Mouse (Mus musculus) midbrain, embryonic 15.5 days (tissue): ENCODE data around the gene Utp15. TPM values are rescaled to one million over a fixed set of nuclear protein-coding genes. Genes with fewer than 3 reads are reported as not detected.

Experiments
- ATAC-seq: fragments of 200-750 bp; cut with Nextera tagmentation; replicated peaks from 2 replicates; pipeline ENCODE4 v1.8.0; 2017; ENCODE audit warnings: moderate TSS enrichment
- H3K27ac ChIP-seq: fragments of 300-500 bp; sonication (generic); 2 replicates; pipeline ENCODE4 v1.5.1; 2015; ENCODE audit warnings: mild to moderate bottlenecking, inconsistent platforms
- H3K27me3 ChIP-seq: fragments of 300-500 bp; sonication (generic); replicated peaks from 2 replicates; pipeline ENCODE4 v1.6.1; 2015; ENCODE audit warnings: inconsistent platforms
- H3K36me3 ChIP-seq: fragments of 300-500 bp; sonication (generic); replicated peaks from 2 replicates; pipeline ENCODE4 v1.6.1; 2015; ENCODE audit warnings: inconsistent platforms
- H3K4me1 ChIP-seq: fragments of 300-500 bp; sonication (generic); 2 replicates; pipeline ENCODE4 v1.6.1; 2015; ENCODE audit warnings: inconsistent platforms
- H3K4me2 ChIP-seq: fragments of 300-500 bp; sonication (generic); 2 replicates; pipeline ENCODE4 v1.6.1; 2015; ENCODE audit warnings: inconsistent platforms, mild to moderate bottlenecking, moderate library complexity
- H3K4me3 ChIP-seq: fragments of 300-500 bp; sonication (generic); 2 replicates; pipeline ENCODE4 v1.5.1; 2015; ENCODE audit warnings: mild to moderate bottlenecking, inconsistent platforms
- H3K9ac ChIP-seq: fragments of 300-500 bp; sonication (generic); 2 replicates; pipeline ENCODE4 v1.6.1; 2015; ENCODE audit warnings: mild to moderate bottlenecking, inconsistent platforms
- H3K9me3 ChIP-seq: fragments of 300-500 bp; sonication (generic); 2 replicates; pipeline ENCODE4 v1.6.1; 2016; ENCODE audit warnings: inconsistent platforms
- WGBS: fragments of 180-500 bp; shearing (Covaris S2); methylation state at CpG from one replicate; pipeline ENCODE4 v1.1.7; 2015; ENCODE audit warnings: mixed read lengths; 5-methylcytosine and 5-hydroxymethylcytosine counted together
- polyA plus RNA-seq: library from polyadenylated mRNA; unstranded; fragments of >200 nt; fragmentation: Nextera tagmentation; extraction: Ambion mirVana; gene quantifications from 2 replicates; pipeline ENCODE4 v1.2.1, GENCODE M21; 2015

Gene Utp15
- polyA plus RNA-seq = 32.3 and 34.1 TPM in 2 replicates

DNA sequence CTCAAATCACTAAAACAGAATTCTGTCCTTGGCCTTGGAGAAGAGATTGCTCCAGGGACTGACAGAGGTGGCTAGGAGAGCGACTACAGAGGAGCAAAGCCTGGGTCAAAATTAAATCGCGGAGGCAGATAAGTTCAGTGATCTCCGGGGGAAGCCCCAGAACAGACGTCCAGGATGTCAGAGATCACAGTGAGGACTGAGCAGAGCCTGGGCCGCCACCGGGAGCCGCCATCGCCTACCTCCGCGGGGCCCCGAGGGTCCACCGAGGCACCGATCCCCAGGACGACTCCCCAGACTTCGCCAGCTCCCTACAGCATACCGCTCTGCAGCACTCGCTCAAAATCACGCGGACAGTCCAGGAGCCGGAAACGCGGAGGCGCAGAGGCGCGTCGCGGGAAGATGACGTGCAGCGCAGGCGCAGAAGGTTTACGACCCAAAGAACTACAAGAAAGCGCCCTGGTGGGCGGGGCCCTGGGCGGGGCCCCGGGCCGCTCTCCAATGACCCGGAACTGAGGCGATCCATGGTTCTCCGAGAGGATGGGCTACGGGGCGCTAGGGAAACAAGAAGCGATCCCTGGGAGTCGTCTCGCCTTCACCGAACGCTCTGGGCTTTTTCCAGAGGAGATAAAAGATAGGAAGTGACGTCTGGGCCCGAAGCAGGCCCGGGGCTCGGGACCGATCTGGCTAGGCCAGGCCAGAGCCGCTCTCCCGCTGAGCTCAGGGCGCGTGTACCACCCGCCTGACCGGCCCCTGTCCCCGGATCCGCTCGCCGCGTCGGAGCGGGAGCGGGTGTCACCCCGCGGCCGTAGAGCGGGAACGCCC lies at the start of gene Utp15, which contains the start of gene Ankra2:
Gene Utp15, minus strand, starts transcription at position 406 of the 822 bp plus-strand sequence.
Gene Ankra2, plus strand, starts transcription at position 439 of the 822 bp plus-strand sequence.
- Histone ChIP-seq H3K9me3 (no peaks in the 10 kb centered on the region), H3K4me3 (peak within 1 kb of the TSS; percentile 88), H3K4me2 (peak within 1 kb of the TSS; percentile 94), H3K36me3 (peaks cover 7% of the 10 kb centered on the region), H3K27ac (peak within 1 kb of the TSS; percentile 94), H3K27me3 (no peaks in the 10 kb centered on the region), H3K4me1 (peaks cover 23% of the 10 kb centered on the region), H3K9ac (peak within 1 kb of the TSS; percentile 87)
- ATAC-seq = peak; percentile 99
- WGBS = under 1% methylated on average over 71 of the region's 71 CpGs

DNA sequence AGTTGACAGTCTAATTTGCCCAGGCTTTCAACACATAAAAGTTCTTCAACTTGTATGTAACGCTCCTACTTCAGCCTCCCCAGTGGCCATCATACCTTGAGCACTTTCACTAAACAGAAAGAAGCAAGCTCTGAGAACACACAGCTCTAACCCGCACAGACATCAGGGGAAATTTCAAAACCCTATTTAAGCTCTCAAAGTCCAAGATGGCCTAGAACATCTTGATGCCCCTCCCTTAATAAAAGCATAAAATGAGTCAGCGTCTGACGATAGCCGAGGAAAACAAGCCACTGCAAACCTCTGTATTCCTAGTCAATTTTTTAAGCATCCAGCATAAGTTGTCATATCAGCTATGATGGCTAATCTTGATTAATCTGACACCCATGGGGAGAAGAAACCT lies 48.8 kb upstream of the Utp15 start:
- Histone ChIP-seq H3K4me1 (peaks cover 21% of the 10 kb centered on the region), H3K4me2 (no peak overlapping the region), H3K27me3 (no peaks in the 10 kb centered on the region), H3K9ac (no peak overlapping the region), H3K9me3 (no peaks in the 10 kb centered on the region), H3K36me3 (peaks cover 32% of the 10 kb centered on the region), H3K27ac (no peak overlapping the region), H3K4me3 (no peak overlapping the region)
- ATAC-seq = no peak
- 94% methylated on average over 5 of the region's 5 CpGs for WGBS

DNA sequence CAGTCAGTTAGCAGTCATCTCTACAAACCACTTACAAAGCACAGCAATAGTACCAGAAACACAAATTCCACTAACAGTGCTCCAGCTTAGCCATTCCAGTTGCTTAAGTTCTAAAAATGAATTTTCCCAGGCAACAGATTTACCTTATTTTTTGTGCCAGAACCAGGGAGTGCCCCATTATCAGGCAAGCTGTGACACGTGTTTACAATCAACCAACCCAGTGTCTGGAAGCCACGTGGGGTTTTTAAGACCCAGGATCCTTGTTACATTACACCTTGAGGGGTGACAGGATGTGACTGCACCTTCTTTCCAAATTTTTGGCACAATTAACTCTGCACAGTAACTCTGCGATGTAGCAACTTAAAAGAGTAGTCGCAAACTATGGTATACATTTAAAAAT lies 45.9 kb upstream of the Utp15 start:
- WGBS = 90% methylated on average over 4 of the region's 4 CpGs
- Histone ChIP-seq H3K27me3 (no peaks in the 10 kb centered on the region), H3K36me3 (peaks cover 32% of the 10 kb centered on the region), H3K9me3 (no peaks in the 10 kb centered on the region), H3K9ac (no peak overlapping the region), H3K27ac (no peak overlapping the region), H3K4me1 (peaks cover 4% of the 10 kb centered on the region; the same call in 1 of the 2 replicates), H3K4me2 (no peak overlapping the region), H3K4me3 (no peak overlapping the region)
- no peak for ATAC-seq

DNA sequence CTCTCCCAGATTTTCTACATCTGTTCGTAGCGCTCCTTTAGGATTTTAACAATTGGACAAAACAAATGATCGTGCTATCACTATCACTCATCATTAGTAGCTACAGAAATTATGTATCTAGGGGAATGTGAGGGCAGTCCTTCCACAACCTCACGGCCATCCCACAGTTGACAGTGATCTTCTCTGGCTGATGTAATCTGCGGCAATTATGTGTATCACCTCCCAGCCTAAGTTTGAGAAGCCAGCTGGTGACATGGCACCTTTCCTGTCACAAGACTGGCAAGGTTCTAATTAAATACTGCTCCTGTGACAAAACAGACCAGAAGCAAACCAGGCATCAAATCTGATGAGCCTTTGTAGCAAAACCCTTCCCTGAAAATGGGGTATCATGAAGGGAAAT lies 45.2 kb upstream of the Utp15 start:
- H3K9ac ChIP-seq = no peak overlapping the region
- H3K27ac ChIP-seq = no peak overlapping the region
- peaks cover 4% of the 10 kb centered on the region; the same call in 1 of the 2 replicates for H3K4me1 ChIP-seq
- peaks cover 32% of the 10 kb centered on the region for H3K36me3 ChIP-seq
- no peaks in the 10 kb centered on the region for H3K9me3 ChIP-seq
- H3K27me3 ChIP-seq = no peaks in the 10 kb centered on the region
- no peak for ATAC-seq
- H3K4me3 ChIP-seq = no peak overlapping the region
- WGBS = 83% methylated on average over 5 of the region's 5 CpGs
- no peak overlapping the region for H3K4me2 ChIP-seq

DNA sequence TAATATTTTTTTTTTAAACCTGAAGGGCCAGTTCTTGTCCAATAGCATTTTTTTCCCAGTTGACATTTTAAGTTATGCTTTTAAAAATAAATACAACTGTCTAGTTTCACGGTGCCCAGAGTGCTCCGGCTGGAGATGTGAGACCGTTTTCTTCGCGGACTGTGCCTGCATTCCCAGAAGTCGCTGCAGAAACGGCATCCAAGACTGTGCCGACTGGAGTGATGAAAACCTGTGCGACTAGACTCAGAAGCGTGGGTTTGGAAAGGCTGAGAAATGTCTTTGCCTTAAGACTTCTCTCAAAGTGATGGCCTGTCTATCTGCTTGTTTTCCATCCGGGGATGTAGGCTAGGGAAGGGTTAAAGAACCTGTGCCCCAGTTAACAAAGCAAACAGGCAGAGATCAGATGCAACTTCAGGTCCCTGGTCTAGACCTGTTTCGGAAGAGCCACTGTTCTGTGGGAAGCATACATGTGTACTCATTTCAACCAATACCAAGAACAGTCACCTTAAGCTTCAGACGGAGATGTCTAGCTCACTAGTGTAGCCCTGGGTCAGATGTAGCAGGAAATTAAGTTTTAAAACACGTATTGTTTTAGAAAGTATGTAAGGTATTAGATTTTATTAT lies 44.1 kb upstream of the Utp15 start:
- Histone ChIP-seq H3K9me3 (no peaks in the 10 kb centered on the region), H3K4me3 (no peak overlapping the region), H3K4me1 (peaks cover 4% of the 10 kb centered on the region; the same call in 1 of the 2 replicates), H3K9ac (no peak overlapping the region), H3K27ac (0 out of 2 replicates have a peak overlapping the region, but pooled peaks have one; percentile 14), H3K27me3 (no peaks in the 10 kb centered on the region), H3K4me2 (no peak overlapping the region), H3K36me3 (peaks cover 23% of the 10 kb centered on the region)
- 56% methylated on average over 14 of the region's 14 CpGs for WGBS
- peak; percentile 29; the same call in 1 of the 2 replicates for ATAC-seq

DNA sequence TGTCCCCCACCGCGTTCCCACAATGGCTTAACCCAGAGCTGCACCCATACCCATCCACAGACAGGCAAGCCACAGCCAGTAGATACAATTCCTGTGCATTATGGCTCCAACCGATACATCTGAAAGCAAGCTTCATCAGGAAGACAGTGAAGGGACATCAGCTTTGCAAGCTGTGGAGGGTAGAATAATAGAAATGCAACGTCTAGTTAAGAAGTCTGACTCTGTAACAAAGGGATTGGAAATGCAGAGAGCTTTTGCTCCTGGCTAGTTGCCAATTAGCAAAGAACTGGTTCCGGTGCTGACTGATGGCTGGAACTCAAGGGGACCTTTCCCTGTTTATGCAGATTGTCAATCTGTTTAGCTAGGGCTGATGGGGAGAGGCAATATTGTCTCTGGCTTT lies 43.6 kb upstream of the Utp15 start:
- 28% methylated on average over 5 of the region's 5 CpGs for WGBS
- no peak overlapping the region for H3K4me2 ChIP-seq
- H3K9ac ChIP-seq = no peak overlapping the region

DNA sequence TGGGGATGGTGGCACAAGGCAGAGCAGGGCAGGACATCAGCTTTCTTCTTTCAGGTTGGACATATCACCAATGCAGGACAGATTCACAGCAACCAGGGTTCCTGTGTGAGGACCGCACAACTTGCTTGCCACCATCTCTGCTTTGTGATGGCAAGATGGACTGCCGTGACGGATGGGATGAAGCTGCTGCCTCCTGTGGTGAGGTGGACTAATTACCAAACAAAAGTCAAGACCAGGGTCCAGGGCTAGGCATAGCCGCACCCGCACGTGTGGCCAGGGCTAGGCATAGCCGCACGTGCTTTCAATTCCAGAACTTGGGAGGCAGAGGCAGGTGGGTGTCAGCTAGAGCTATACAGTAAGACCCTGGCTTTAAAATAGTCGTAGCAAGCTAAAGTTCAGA lies 42.4 kb upstream of the Utp15 start:
- H3K4me1 ChIP-seq = peaks cover 4% of the 10 kb centered on the region; the same call in 1 of the 2 replicates
- WGBS = 90% methylated on average over 9 of the region's 9 CpGs
- no peak for ATAC-seq
- H3K4me3 ChIP-seq = no peak overlapping the region
- H3K9me3 ChIP-seq = no peaks in the 10 kb centered on the region
- no peak overlapping the region for H3K4me2 ChIP-seq
- H3K27me3 ChIP-seq = no peaks in the 10 kb centered on the region
- no peak overlapping the region for H3K9ac ChIP-seq
- H3K36me3 ChIP-seq = peaks cover 7% of the 10 kb centered on the region
- H3K27ac ChIP-seq = no peak overlapping the region

More for the DNA sequence above, 43.6 kb upstream of the Utp15 start:
- H3K4me3 ChIP-seq = no peak overlapping the region
- peak; percentile 44; the same call in 1 of the 2 replicates for ATAC-seq
- no peaks in the 10 kb centered on the region for H3K27me3 ChIP-seq
- peaks cover 4% of the 10 kb centered on the region; the same call in 1 of the 2 replicates for H3K4me1 ChIP-seq
- peaks cover 18% of the 10 kb centered on the region for H3K36me3 ChIP-seq
- peak overlapping the region; percentile 43; the same call in 1 of the 2 replicates for H3K27ac ChIP-seq
- no peaks in the 10 kb centered on the region for H3K9me3 ChIP-seq

DNA sequence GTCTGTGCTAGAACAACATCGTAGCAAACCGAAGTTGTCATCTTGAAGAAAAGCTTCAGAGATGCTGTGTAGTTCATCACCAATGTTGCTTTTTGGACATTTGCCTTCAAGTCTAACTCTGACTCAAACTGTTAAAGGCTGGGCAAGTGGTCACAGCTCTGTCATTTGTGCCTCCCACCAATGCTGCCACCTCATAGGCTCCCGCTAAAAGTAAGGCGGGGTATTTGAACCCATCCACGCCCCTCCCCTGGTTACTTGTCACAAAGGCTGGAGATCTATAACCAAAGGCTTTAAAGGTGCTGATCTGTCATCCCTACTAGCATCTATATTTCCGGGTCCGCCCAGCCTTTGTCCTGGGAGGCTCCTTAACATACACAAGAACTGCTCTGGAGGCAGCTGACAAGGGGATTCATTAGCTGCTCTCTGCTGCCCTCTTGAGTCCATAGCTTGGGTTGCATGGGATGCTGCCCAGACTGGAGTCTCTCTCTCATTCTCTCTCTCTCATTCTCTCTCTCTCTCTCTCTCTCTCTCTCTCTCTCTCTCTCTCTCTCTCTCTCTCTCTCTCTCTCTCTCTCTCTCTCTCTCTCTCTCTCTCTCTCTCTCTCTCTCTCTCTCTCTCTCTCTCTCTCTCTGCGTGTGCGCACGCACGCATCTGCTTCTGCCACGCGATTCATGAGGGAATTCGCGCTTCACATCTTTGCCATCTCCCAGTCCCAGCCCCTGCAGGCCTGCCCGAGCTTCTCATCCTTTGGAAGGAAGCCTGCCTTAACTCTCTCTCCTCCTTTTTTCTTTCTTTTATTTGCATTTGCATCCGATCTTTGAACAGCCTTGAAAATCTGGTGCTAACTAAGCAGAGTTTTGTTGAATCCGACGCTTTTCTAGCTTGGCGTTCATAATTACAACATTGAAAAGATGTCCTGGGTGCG lies 36.3 kb upstream of the Utp15 start:
- H3K4me3 ChIP-seq = peak overlapping the region; percentile 11
- H3K36me3 ChIP-seq = no peaks in the 10 kb centered on the region
- H3K27me3 ChIP-seq = no peaks in the 10 kb centered on the region
- H3K9ac ChIP-seq = no peak overlapping the region
- no peaks in the 10 kb centered on the region for H3K9me3 ChIP-seq
- peak; percentile 87 for ATAC-seq
- no peak overlapping the region; the same call in 1 of the 2 replicates for H3K27ac ChIP-seq
- 55% methylated on average over 21 of the region's 21 CpGs for WGBS
- no peaks in the 10 kb centered on the region for H3K4me1 ChIP-seq
- peak overlapping the region; percentile 33 for H3K4me2 ChIP-seq

DNA sequence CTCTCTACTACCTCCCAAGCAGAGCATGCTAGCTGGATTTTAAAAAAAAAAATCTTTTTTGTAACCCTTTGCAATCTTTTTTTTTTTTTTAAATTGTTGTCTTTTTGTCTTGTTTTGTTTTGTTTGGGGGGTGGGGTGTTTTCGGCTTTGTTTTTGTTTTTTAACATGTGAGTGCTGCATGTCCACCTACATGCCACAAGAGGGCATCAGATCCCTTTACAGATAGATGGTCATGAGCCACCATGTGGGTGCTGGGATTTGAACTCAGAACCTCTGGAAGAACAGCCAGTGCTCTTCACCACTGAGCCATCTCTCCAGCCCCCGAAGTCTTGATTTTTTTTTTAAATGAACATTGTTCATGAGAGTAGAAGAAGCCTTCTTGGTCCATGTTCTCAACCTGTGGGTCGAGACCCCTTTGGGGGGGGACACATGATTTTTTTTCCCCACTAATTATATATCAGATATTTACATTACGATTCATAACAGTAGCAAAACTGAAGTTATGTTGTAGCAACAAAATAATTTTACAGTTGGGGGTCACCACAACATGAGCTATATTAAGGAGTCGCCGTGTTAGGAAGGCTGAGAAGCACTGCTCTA lies 35.1 kb upstream of the Utp15 start:
- Histone ChIP-seq H3K4me2 (no peak overlapping the region), H3K9me3 (no peaks in the 10 kb centered on the region), H3K4me1 (no peaks in the 10 kb centered on the region), H3K27ac (no peak overlapping the region), H3K4me3 (no peak overlapping the region), H3K36me3 (no peaks in the 10 kb centered on the region), H3K27me3 (no peaks in the 10 kb centered on the region), H3K9ac (no peak overlapping the region)
- ATAC-seq = no peak
- 96% methylated on average over 6 of the region's 6 CpGs for WGBS

DNA sequence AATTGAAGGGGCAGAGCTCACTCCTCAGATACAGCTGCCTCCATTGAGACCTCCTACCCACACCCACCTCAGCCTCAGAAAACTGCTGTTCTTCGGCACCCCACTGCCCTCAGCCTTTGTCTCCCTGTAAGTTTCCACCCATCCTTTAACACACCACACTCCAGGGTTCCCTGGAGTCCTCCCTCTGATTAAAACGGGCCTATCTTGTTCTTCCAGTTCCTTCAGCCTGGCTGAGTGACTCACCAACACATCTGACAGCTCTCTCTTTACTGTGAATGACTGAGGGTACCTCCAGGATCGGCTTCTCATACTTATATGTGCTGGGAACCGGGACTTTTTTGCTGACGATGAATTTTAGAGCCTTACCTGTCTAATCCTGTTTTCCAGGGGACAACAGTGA lies 33.2 kb upstream of the Utp15 start:
- Histone ChIP-seq H3K27ac (no peak overlapping the region), H3K9ac (no peak overlapping the region), H3K4me2 (no peak overlapping the region), H3K4me1 (no peaks in the 10 kb centered on the region), H3K9me3 (no peaks in the 10 kb centered on the region), H3K36me3 (no peaks in the 10 kb centered on the region), H3K4me3 (no peak overlapping the region), H3K27me3 (no peaks in the 10 kb centered on the region)
- no peak for ATAC-seq
- WGBS = 49% methylated on average over 5 of the region's 5 CpGs

DNA sequence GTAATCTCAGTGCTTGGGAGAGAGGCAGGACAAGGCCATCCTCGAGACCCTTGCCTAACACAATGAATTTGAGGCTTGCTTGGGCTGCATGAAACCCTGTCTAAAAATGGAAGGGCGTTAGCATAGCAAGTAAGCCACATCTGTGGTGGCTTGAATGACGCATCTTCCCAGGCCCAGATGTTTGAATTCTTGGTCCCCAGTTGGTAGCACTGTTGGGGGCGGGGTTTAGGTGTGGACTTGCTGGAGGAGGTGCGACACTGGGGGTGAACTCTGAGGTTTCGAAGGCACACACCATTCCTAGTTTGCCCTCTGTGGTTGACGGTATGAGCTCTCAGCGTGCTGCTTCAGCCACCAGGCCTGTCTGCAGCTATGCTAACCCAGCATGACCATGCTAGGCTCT lies 28.9 kb upstream of the Utp15 start:
- Histone ChIP-seq H3K9me3 (no peaks in the 10 kb centered on the region), H3K4me2 (no peak overlapping the region), H3K27me3 (no peaks in the 10 kb centered on the region), H3K9ac (no peak overlapping the region), H3K27ac (no peak overlapping the region), H3K36me3 (no peaks in the 10 kb centered on the region), H3K4me3 (no peak overlapping the region), H3K4me1 (no peaks in the 10 kb centered on the region)
- 86% methylated on average over 8 of the region's 8 CpGs for whole genome bisulfite sequencing
- no peak for ATAC-seq
